Mouse (Mus musculus): ENCODE measurements at regions not wholly inside any gene's neighbourhood (a gene's known extent, or its start where the extent isn't known, plus 50 kb on each side); places are given as distances from the start of the nearest gene placed in this dataset.

GRCm38 (mm10) chr4:131685544-131685943 is 152.5 kb downstream of the Ptpru start:
- 88% methylated on average over 4 of the region's 4 CpGs for WGBS
- no peak overlapping the region for H3K4me3 ChIP-seq
- no peaks in the 10 kb centered on the region for H3K9me3 ChIP-seq
- no peak overlapping the region for H3K4me2 ChIP-seq
- no peak overlapping the region for H3K9ac ChIP-seq
- no peaks in the 10 kb centered on the region for H3K4me1 ChIP-seq
- H3K27ac ChIP-seq: no peak overlapping the region
- H3K36me3 ChIP-seq: no peaks in the 10 kb centered on the region
- ATAC-seq (ENCODE audit: borderline replicate concordance, extremely low read depth, low FRiP score, low TSS enrichment): no peak
- no peaks in the 10 kb centered on the region for H3K27me3 ChIP-seq

DNA sequence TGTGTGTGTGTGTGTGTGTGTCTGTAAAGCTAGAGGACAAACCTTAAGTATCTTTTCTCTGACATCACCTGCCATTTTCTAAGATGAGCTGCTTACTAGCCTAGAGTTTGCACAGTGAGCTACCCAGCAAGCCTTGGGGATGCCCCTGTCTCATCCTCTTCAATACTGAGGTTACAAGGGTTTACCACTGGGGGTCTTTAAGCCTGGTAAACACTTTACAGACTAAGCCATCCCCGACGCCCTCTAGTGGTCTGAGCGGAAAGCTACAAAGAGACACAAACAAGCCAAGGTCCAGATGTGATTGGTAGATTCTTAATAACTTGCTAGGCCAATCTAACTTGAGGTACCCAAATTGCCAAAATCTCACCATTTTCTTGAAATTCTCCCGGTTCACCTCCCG is 143.9 kb downstream of the Ptpru start:
- no peaks in the 10 kb centered on the region for H3K27me3 ChIP-seq
- no peaks in the 10 kb centered on the region for H3K36me3 ChIP-seq
- no peak for ATAC-seq (ENCODE audit: borderline replicate concordance, extremely low read depth, low FRiP score, low TSS enrichment)
- WGBS: 8% methylated on average over 5 of the region's 5 CpGs
- no peak overlapping the region for H3K4me3 ChIP-seq
- H3K4me2 ChIP-seq: no peak overlapping the region
- H3K9ac ChIP-seq: no peak overlapping the region
- no peak overlapping the region for H3K27ac ChIP-seq
- H3K4me1 ChIP-seq: 0 out of 2 replicates have a peak, but pooled peaks cover 10% of the 10 kb centered on the region
- H3K9me3 ChIP-seq: no peaks in the 10 kb centered on the region

DNA sequence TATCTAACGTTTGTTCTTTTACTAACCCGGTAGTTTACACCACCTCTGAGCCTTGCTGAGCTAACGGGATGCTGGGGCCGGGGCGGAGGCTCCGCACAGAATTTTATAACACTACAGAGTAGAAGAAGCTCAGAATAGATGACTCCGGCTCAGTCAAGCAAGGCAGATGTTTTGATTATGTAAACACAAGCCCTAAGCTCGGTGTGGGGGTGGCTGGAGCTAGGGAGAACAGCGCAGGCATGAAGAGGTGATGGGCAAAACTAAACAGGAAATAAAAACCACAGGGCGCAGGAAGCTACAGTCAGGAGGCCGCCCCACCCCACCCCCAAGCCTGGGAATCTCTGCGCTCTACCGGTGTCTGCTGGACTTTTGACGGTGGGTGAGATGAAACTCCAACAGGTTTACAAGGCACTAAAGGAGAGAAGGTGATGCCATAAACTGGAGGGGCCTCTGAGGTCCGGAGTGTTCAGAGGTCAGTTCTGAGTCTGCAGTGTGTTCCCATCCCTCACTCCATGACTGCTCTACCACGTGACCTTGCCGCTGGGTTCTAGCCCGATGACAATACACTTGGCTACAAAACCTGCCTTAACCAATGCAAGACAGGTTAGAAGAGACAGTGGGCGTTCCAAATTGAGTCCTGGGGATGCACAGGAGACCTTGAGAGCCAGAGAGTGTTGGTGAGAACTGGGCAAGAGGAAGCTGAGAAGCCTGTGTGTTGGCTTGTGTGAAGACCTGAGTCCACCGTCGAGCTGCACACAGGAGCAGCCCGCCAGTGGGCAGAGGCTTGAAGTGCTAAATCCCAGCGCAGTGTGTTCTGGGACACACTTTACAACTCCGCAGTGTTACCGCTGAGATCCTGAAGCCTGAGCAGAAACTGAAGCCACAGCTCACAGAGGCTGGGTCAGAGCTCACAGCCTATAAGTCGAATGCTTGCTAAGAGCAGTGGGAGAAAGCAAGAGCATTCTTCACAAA is 141.9 kb downstream of the Ptpru start:
- Histone ChIP-seq H3K4me3 (no peak overlapping the region), H3K9me3 (no peaks in the 10 kb centered on the region), H3K4me2 (peak overlapping the region; percentile 24), H3K36me3 (no peaks in the 10 kb centered on the region), H3K9ac (no peak overlapping the region), H3K27me3 (no peaks in the 10 kb centered on the region), H3K4me1 (0 out of 2 replicates have a peak, but pooled peaks cover 10% of the 10 kb centered on the region), H3K27ac (no peak overlapping the region)
- ATAC-seq (ENCODE audit: borderline replicate concordance, extremely low read depth, low FRiP score, low TSS enrichment): peak; percentile 35
- WGBS: 41% methylated on average over 26 of the region's 26 CpGs
